Comparison of ENCODE assay signal across 8 mouse cellular contexts in genomic region chr14:118236886-118237289, GRCm38 (mm10). TPM values are rescaled to one million over a fixed set of nuclear protein-coding genes. Genes with fewer than 3 reads are reported as not detected.
DNase-seq lines count a peak whose midpoint lies in the region; ATAC-seq and TF ChIP-seq lines count a peak whose summit lies in the region.

Sox21 (minus strand) TSS chr14:118237030.

- intact Hi-C loops in left cerebral cortex, postnatal 25 days (cut with DNase I), result loop anchor here (2.0 kb wide), 1 partner anchor 200 kb away; no protein-coding TSS in a partner anchor

- H3K4me2 ChIP-seq in hindbrain, embryonic 13.5 days, result peak within 1 kb of the TSS; percentile 84
- H3K4me2 ChIP-seq in stomach, embryonic 16.5 days (ENCODE audit: low read depth, low read length), result peak within 1 kb of the TSS; percentile 66

- H3K4me1 ChIP-seq in embryonic fibroblast, embryonic 13.5 days (ENCODE audit: control insufficient read depth, insufficient read depth, low read length), result no peaks in the 10 kb centered on the region
- H3K4me1 ChIP-seq in hindbrain, embryonic 13.5 days (replicated peaks), result peaks cover 36% of the 10 kb centered on the region
- peaks cover 6% of the 10 kb centered on the region; the same call in 1 of the 2 replicates for H3K4me1 ChIP-seq in stomach, embryonic 16.5 days (ENCODE audit: control insufficient read depth, insufficient read depth, low read length)

- no peaks in the 10 kb centered on the region for H3K36me3 ChIP-seq in hindbrain, embryonic 13.5 days
- no peaks in the 10 kb centered on the region for H3K36me3 ChIP-seq in stomach, embryonic 16.5 days (ENCODE audit: control insufficient read depth, insufficient read depth, low read length)

- no peak for TF ChIP-seq CTCF in embryonic fibroblast, embryonic 13.5 days (IDR thresholded peaks at IDR 0.05; ENCODE audit: borderline replicate concordance, insufficient read depth, low read length)

- H3K9ac ChIP-seq in hindbrain, embryonic 13.5 days, result peak within 1 kb of the TSS; percentile 82
- peak within 1 kb of the TSS; percentile 81 for H3K9ac ChIP-seq in stomach, embryonic 16.5 days (ENCODE audit: low read length)

- WGBS in hindbrain, embryonic 13.5 days, result under 1% methylated on average over 34 of the region's 34 CpGs
- under 1% methylated on average over 34 of the region's 34 CpGs for WGBS in stomach, embryonic 16.5 days

- no peak within 1 kb of the TSS for H3K27ac ChIP-seq in embryonic fibroblast, embryonic 13.5 days (ENCODE audit: insufficient read depth, low read length)
- peak within 1 kb of the TSS; percentile 88 for H3K27ac ChIP-seq in hindbrain, embryonic 13.5 days
- H3K27ac ChIP-seq in stomach, embryonic 16.5 days (ENCODE audit: low read length), result peak within 1 kb of the TSS; percentile 92

- no peak for TF ChIP-seq POLR2A in embryonic fibroblast, embryonic 13.5 days (IDR thresholded peaks at IDR 0.05; ENCODE audit: low read depth, low read length)

- peak; percentile 15 for DNase-seq in adrenal gland, adult 8-10 months
- no peak for DNase-seq in adrenal gland, adult 2 months
- peak; percentile 92 for DNase-seq in ES-CJ7 (ENCODE audit: low read depth, low spot score)
- DNase-seq in left cerebral cortex, postnatal 25 days (ENCODE audit: low spot score in 2 of 2), result peak; percentile 49 to 59

- peaks cover 78% of the 10 kb centered on the region for H3K27me3 ChIP-seq in hindbrain, embryonic 13.5 days
- peaks cover 25% of the 10 kb centered on the region for H3K27me3 ChIP-seq in stomach, embryonic 16.5 days (ENCODE audit: control insufficient read depth, insufficient read depth, low read length)

- no peaks in the 10 kb centered on the region for H3K9me3 ChIP-seq in hindbrain, embryonic 13.5 days
- H3K9me3 ChIP-seq in stomach, embryonic 16.5 days (replicated peaks; ENCODE audit: control insufficient read depth, low read length), result no peaks in the 10 kb centered on the region

- H3K4me3 ChIP-seq in embryonic fibroblast, embryonic 13.5 days (ENCODE audit: insufficient read depth, low read length), result peak within 1 kb of the TSS; percentile 52
- peak within 1 kb of the TSS; percentile 56 for H3K4me3 ChIP-seq in hindbrain, embryonic 13.5 days
- H3K4me3 ChIP-seq in stomach, embryonic 16.5 days (replicated peaks; ENCODE audit: low read length), result peak within 1 kb of the TSS; percentile 63

- peak; percentile 86 for ATAC-seq in hindbrain, embryonic 13.5 days (ENCODE audit: low FRiP score)
- ATAC-seq in megakaryocyte-erythroid progenitor cell, adult 5-6 weeks (replicated peaks; ENCODE audit: low FRiP score, low TSS enrichment, poor library complexity, severe bottlenecking), result peak; percentile 36; the same call in 1 of the 2 replicates
- peak; percentile 95 for ATAC-seq in stomach, embryonic 16.5 days (ENCODE audit: insufficient read depth, low FRiP score)

RNA-seq across cellular contexts. Expression of gene Sox21, which starts in this region (rescaled TPM):
- total RNA-seq in adrenal gland, adult 8-10 months (2022), result under 1 TPM in 3 of 4 experiments, not detected in 1; 0.09 to 0.17 (median 0.17) TPM
- not detected for total RNA-seq in adrenal gland, adult 2 months (2021)
- 0.17 and 0.23 TPM in 2 replicates for polyA plus RNA-seq in adrenal gland, adult 2 months (2012; rRNA removed)
- polyA plus RNA-seq in embryonic fibroblast, embryonic 13.5 days (2011; ENCODE audit: insufficient read length, low read depth, missing spikeins), result 0.14 TPM in 1 of 2 replicates, not detected in the other
- 6.7 and 6.9 TPM in 2 replicates for polyA plus RNA-seq in hindbrain, embryonic 13.5 days (2015; fragmentation: Nextera tagmentation; extraction: Ambion mirVana)
- 10 to 100 TPM; 10.2 to 10.5 TPM for total RNA-seq in left cerebral cortex, postnatal 25 days (2021)
- total RNA-seq in megakaryocyte-erythroid progenitor cell, adult 5-6 weeks (2014; fragmentation: Nextera tagmentation), result not detected in 2 replicates
- not detected in 2 replicates for total RNA-seq in megakaryocyte-erythroid progenitor cell, adult 5-6 weeks (2017)
- polyA plus RNA-seq in stomach, embryonic 16.5 days (2015; fragmentation: Nextera tagmentation; extraction: Ambion mirVana), result 3.2 and 3.7 TPM in 2 replicates

Comparison
In these comparisons a context has a peak if more than half of its experiments do, and no peak if none do; other contexts are left out.
1. RNA of gene Sox21 (total RNA-seq): 10.2 to 10.5 TPM in left cerebral cortex, postnatal 25 days; 0.09 to 0.17 TPM in adrenal gland, adult 8-10 months, not detected in adrenal gland, adult 2 months and not detected in megakaryocyte-erythroid progenitor cell, adult 5-6 weeks; every median in the first group is over 4 times any median in the second.
2. Peak in DNase-seq in adrenal gland, adult 8-10 months; RNA of the gene not detected or under 1 TPM.
3. Peak in ATAC-seq in megakaryocyte-erythroid progenitor cell, adult 5-6 weeks; RNA of the gene not detected or under 1 TPM.
4. ATAC-seq: peak in every context shown above with its lines; median percentile 95 in stomach, embryonic 16.5 days; 86 in hindbrain, embryonic 13.5 days; 36 in megakaryocyte-erythroid progenitor cell, adult 5-6 weeks.
5. Peak in every context shown above with its lines, with median percentiles within 50 percentile points of each other: H3K4me3 ChIP-seq.